Mouse (Mus musculus): ENCODE results near the gene Serpinb1b. TPM values are rescaled to one million over a fixed set of nuclear protein-coding genes. Genes with fewer than 3 reads are reported as not detected.
"Not testable (repeated sequence)": the region's sequence is repeated elsewhere in the genome, so short reads cannot be mapped to it uniquely, and the experiment has no call there.

Gene Serpinb1b
- total RNA-seq (2015; ENCODE audit: low replicate concordance): not detected in 2 replicates
- not detected in 2 replicates for total RNA-seq (2017; ENCODE audit: low replicate concordance)

GRCm38 (mm10) chr13:33078056-33078705 is at the start of gene Serpinb1b:
Gene Serpinb1b, plus strand, starts transcription at chr13:33078575.
- ATAC-seq (replicated peaks; ENCODE audit: low FRiP score, poor library complexity, severe bottlenecking): no peak

- not testable (repeated sequence) for ATAC-seq (replicated peaks; ENCODE audit: low FRiP score, poor library complexity, severe bottlenecking)
These were observed 48.9 kb upstream of the Serpinb1b start for GRCm38 (mm10) chr13:33029478-33029877.

- ATAC-seq (replicated peaks; ENCODE audit: low FRiP score, poor library complexity, severe bottlenecking): no peak
These were observed 48.1 kb upstream of the Serpinb1b start for GRCm38 (mm10) chr13:33030281-33030680.

GRCm38 (mm10) chr13:33035506-33035905 is 42.9 kb upstream of the Serpinb1b start:
- no peak for ATAC-seq (replicated peaks; ENCODE audit: low FRiP score, poor library complexity, severe bottlenecking)

- ATAC-seq (replicated peaks; ENCODE audit: low FRiP score, poor library complexity, severe bottlenecking): no peak
These were observed 34.8 kb upstream of the Serpinb1b start for GRCm38 (mm10) chr13:33043542-33043941.

GRCm38 (mm10) chr13:33047234-33047633 is 31.1 kb upstream of the Serpinb1b start:
- ATAC-seq (replicated peaks; ENCODE audit: low FRiP score, poor library complexity, severe bottlenecking): no peak

- ATAC-seq (replicated peaks; ENCODE audit: low FRiP score, poor library complexity, severe bottlenecking): no peak
These were observed 30.2 kb upstream of the Serpinb1b start for GRCm38 (mm10) chr13:33048187-33048586.

GRCm38 (mm10) chr13:33051697-33052096 is 26.7 kb upstream of the Serpinb1b start:
- ATAC-seq (replicated peaks; ENCODE audit: low FRiP score, poor library complexity, severe bottlenecking): no peak

GRCm38 (mm10) chr13:33063048-33063447 is 15.3 kb upstream of the Serpinb1b start:
- ATAC-seq (replicated peaks; ENCODE audit: low FRiP score, poor library complexity, severe bottlenecking): no peak

GRCm38 (mm10) chr13:33067387-33067977 is 10.9 kb upstream of the Serpinb1b start:
- no peak for ATAC-seq (replicated peaks; ENCODE audit: low FRiP score, poor library complexity, severe bottlenecking)

- no peak for ATAC-seq (replicated peaks; ENCODE audit: low FRiP score, poor library complexity, severe bottlenecking)
These were observed 10.2 kb upstream of the Serpinb1b start for GRCm38 (mm10) chr13:33068164-33068563.

GRCm38 (mm10) chr13:33071776-33072175 is 6.6 kb upstream of the Serpinb1b start:
- ATAC-seq (replicated peaks; ENCODE audit: low FRiP score, poor library complexity, severe bottlenecking): no peak

- peak; percentile 85 for ATAC-seq (replicated peaks; ENCODE audit: low FRiP score, poor library complexity, severe bottlenecking)
These were observed 4.3 kb upstream of the Serpinb1b start for GRCm38 (mm10) chr13:33074029-33074428.

GRCm38 (mm10) chr13:33076247-33076646 is 2.1 kb upstream of the Serpinb1b start:
- no peak for ATAC-seq (replicated peaks; ENCODE audit: low FRiP score, poor library complexity, severe bottlenecking)

- ATAC-seq (replicated peaks; ENCODE audit: low FRiP score, poor library complexity, severe bottlenecking): no peak
These were observed 1.2 kb upstream of the Serpinb1b start for GRCm38 (mm10) chr13:33077026-33077685.

- ATAC-seq (replicated peaks; ENCODE audit: low FRiP score, poor library complexity, severe bottlenecking): peak; percentile 56; the same call in 1 of the 2 replicates
These were observed 1.0 kb downstream of the Serpinb1b start for GRCm38 (mm10) chr13:33079391-33079790.

- peak; percentile 68 for ATAC-seq (replicated peaks; ENCODE audit: low FRiP score, poor library complexity, severe bottlenecking)
These were observed 2.0 kb downstream of the Serpinb1b start for GRCm38 (mm10) chr13:33080356-33080755.

- ATAC-seq (replicated peaks; ENCODE audit: low FRiP score, poor library complexity, severe bottlenecking): no peak
These were observed 5.5 kb downstream of the Serpinb1b start for GRCm38 (mm10) chr13:33083834-33084233.

- no peak for ATAC-seq (replicated peaks; ENCODE audit: low FRiP score, poor library complexity, severe bottlenecking)
These were observed 6.8 kb downstream of the Serpinb1b start for GRCm38 (mm10) chr13:33084975-33085694.

GRCm38 (mm10) chr13:33085695-33086432 is 7.5 kb downstream of the Serpinb1b start:
- no peak for ATAC-seq (replicated peaks; ENCODE audit: low FRiP score, poor library complexity, severe bottlenecking)
